Mouse (Mus musculus): Measurements from ENCODE around the gene Baz2b.

DNA sequence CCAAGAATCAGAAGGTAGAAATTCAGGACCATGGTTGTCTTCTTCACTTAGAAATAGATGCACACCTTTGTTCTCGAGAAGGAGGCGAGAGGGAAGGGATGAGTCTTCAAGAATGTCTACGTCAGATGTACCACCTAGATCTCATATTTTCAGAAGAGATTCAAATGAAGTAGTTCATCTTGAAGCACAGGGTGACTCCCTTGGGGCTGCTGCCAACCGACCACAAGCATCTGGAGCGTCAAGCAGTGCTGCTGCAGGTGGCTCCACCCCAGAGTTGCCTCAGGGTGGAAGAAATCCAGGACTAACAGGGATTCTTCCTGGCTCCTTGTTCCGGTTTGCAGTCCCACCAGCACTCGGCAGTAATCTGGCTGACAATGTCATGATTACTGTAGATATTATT is 24.9 kb upstream of the Baz2b start:
- TF ChIP-seq POLR2A (IDR thresholded peaks at IDR 0.05; ENCODE audit: low read depth, low read length) (no peak), CTCF (conservative IDR thresholded peaks at IDR 0.05; ENCODE audit: insufficient read depth, insufficient read length, low read depth, low read length) (no peak)
